Mouse (Mus musculus): ENCODE measurements around the gene Pdcd4.
"Not testable (repeated sequence)": the region's sequence is repeated elsewhere in the genome, so short reads cannot be mapped to it uniquely, and the experiment has no call there.

Gene Pdcd4

DNA sequence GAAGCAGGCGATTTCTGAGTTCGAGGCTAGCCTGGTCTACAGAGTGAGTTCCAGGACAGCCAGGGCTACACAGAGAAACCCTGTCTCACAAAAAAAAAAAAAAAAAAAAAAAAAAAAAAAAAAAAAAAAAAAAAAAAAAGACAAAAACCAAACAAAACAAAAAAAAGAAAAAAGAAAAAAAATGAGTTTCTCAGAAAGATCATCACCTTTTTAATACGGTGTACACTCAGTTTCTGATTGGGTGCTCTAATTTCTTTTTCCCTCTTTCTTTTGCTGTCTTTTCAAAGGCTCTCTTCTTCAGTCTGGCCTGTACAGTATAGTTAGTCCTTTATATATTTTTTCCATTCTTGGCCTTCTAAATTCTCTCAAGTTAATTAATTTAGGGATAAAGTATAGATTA, 72.3 kb downstream of the Pdcd4 start:
- not testable (repeated sequence) for DNase-seq

DNA sequence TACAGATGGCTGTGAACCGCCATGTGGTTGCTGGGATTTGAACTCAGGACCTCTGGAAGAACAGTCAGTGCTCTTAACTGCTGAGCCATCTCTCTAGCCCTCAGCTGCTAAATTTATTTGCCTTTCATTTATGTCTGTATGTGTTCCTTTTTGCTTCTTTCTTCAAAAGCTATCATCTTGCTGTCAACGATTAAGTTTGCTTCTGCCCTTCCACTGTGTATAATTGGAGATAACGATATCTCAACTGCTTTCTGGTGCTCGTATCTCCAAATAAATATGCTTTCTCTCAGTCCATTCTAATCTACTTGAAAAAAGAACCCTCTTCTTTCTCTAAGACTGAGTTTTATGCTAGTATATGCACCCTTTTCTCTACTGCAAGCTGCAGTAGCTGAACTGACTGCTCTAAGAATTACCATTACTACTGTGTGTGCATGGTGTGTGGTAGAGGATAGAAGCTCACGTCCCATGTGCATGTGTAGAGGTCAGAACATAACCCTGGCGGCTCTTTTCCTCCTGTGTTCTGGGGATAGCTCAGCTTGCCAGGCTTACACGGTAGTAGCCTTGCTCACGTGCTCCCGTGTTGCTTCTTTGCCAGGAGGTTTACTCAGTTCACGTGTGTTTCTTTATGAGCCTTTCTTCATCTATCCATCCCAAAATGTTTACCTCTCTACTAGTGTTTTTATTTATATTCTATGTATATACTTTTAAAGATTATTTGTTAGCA, 73.0 kb downstream of the Pdcd4 start:
- DNase-seq, result no peak

- DNase-seq, result no peak
Observed at GRCm38 (mm10) chr19:53969226-53969625, 77.2 kb downstream of the Pdcd4 start.

DNA sequence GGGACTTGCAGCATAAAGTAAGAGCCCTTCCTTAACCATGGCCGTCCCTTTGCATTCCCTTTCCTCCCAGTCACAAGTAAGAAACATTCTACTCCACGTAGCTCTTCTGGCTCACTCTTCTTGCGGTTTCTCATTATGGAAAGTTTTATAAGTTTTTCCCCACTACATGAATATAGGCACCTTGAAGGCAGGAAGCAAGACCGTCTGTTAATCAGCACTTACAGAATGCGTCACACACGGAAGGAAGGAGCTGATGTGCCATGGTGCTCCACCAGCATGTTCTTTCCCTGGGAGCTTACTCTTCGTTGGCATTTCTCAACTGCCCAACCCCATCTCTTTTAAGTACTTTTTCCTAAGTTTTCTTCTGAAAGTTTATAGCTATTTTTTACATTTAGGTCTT, 79.9 kb downstream of the Pdcd4 start:
- DNase-seq, result no peak

DNA sequence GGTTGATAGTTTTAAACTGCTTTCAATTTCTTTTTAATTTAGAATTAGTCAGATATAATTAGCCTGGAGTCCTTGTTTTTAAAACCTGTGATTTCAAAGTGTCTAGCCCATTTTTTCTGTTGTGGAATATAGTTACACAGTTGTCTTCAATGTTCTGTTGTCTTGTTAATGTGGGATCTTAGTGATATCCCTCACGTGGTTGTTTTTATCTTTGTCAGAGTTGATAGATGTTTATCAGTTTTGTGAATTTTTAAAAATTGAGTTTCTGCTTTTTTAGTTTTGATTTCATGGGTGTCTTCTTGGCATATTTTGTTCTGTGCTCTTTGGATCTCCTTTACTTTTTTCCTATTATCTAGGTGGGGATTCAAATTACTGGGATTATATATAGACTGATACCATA, 81.6 kb downstream of the Pdcd4 start:
- no peak for DNase-seq
